Mouse (Mus musculus) forebrain, embryonic 13.5 days (tissue): Measurements from ENCODE around the gene Xpo4. TPM values are rescaled to one million over a fixed set of nuclear protein-coding genes. Genes with fewer than 3 reads are reported as not detected.
A peak's percentile ranks its signal among the peaks of the same experiment; 100 is the strongest.
"Not testable (repeated sequence)": the region's sequence is repeated elsewhere in the genome, so short reads cannot be mapped to it uniquely, and the experiment has no call there.

ENCODE experiments used
- ATAC-seq: fragments of 200-750 bp; cut with Nextera tagmentation; 2 replicates; pipeline ENCODE4 v1.8.0; 2017
- H3K27ac ChIP-seq: fragments of 300-500 bp; sonication (generic); 2 replicates; pipeline ENCODE4 v1.5.1; 2015; ENCODE audit warnings: inconsistent platforms, mild to moderate bottlenecking, moderate library complexity
- H3K27me3 ChIP-seq: fragments of 300-500 bp; sonication (generic); 2 replicates; pipeline ENCODE4 v1.6.1; 2015; ENCODE audit warnings: mild to moderate bottlenecking, inconsistent platforms
- H3K36me3 ChIP-seq: fragments of 300-500 bp; sonication (generic); 2 replicates; pipeline ENCODE4 v1.6.1; 2015; ENCODE audit warnings: mild to moderate bottlenecking, inconsistent platforms; ENCODE audit not compliant: poor library complexity, severe bottlenecking
- H3K4me1 ChIP-seq: fragments of 300-500 bp; sonication (generic); 2 replicates; pipeline ENCODE4 v1.6.1; 2015; ENCODE audit warnings: inconsistent platforms
- H3K4me2 ChIP-seq: fragments of 300-500 bp; sonication (generic); 2 replicates; pipeline ENCODE4 v1.6.1; 2015; ENCODE audit warnings: inconsistent platforms, mild to moderate bottlenecking, moderate library complexity
- H3K4me3 ChIP-seq: fragments of 300-500 bp; sonication (generic); 2 replicates; pipeline ENCODE4 v1.5.1; 2015; ENCODE audit warnings: mild to moderate bottlenecking, inconsistent platforms
- H3K9ac ChIP-seq: fragments of 300-500 bp; sonication (generic); 2 replicates; pipeline ENCODE4 v1.6.1; 2015; ENCODE audit warnings: mild to moderate bottlenecking, inconsistent platforms
- H3K9me3 ChIP-seq: fragments of 300-500 bp; sonication (generic); replicated peaks from 2 replicates; pipeline ENCODE4 v1.6.1; 2016; ENCODE audit warnings: inconsistent platforms
- WGBS: fragments of 180-500 bp; shearing (Covaris S2); methylation state at CpG from one replicate; pipeline ENCODE4 v1.1.7; 2015; 5-methylcytosine and 5-hydroxymethylcytosine counted together
- polyA plus RNA-seq: library from polyadenylated mRNA; unstranded; fragments of >200 nt; fragmentation: Nextera tagmentation; extraction: Ambion mirVana; gene quantifications from 2 replicates; pipeline ENCODE4 v1.2.1, GENCODE M21; 2015

Xpo4 gene
- polyA plus RNA-seq, 1 experiment from 2014 or later: 19.3 TPM

DNA sequence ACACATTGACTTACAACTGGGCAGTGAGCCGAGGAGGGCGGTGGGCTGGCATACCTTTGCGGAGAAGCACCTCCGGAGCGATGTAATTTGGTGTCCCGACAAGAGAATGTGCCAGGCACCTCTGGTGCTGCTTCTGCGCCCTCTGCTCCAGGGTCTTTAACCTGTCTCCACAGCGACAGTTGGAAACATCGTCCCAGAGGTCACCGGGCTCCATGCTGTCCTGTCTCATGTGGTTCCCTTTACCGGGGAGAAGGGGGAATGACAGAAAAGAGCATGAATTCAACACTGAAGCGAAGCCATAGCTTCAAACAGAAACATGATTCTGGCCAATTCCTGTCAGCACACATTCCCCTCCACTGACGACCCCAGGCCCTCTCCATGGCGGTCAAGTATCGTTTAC lies 30.8 kb upstream of the Xpo4 start:
- WGBS: 96% methylated on average over 15 of the region's 15 CpGs
- Histone ChIP-seq H3K4me2 (no peak overlapping the region), H3K9ac (no peak overlapping the region), H3K27me3 (no peaks in the 10 kb centered on the region), H3K9me3 (no peaks in the 10 kb centered on the region), H3K27ac (no peak overlapping the region), H3K4me1 (no peaks in the 10 kb centered on the region), H3K4me3 (no peak overlapping the region), H3K36me3 (peaks cover 66% of the 10 kb centered on the region)
- no peak for ATAC-seq

DNA sequence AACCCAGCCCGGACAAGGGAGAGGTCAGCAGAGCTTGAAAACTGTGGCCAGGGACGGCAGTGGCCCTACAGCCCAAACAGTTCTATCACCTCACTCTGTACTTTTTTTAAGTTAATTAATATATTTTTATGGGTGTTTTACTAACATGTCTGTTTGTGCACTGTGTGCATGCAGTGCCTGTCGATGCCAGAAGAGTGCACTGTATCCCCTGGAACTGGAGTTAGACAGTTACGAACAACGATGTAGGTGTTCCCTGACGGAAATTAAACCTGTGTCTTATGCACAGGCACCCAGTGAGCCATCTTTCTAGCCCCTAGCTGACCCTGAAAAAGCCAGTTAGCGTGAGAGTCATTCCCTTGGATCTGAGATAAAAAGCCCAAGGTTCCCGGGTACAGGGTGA lies 30.3 kb upstream of the Xpo4 start:
- Histone ChIP-seq H3K9me3 (no peaks in the 10 kb centered on the region), H3K4me1 (no peaks in the 10 kb centered on the region), H3K27me3 (no peaks in the 10 kb centered on the region), H3K36me3 (peaks cover 65% of the 10 kb centered on the region), H3K27ac (no peak overlapping the region), H3K4me2 (no peak overlapping the region), H3K9ac (no peak overlapping the region), H3K4me3 (no peak overlapping the region)
- ATAC-seq: no peak
- WGBS: 86% methylated on average over 8 of the region's 8 CpGs

DNA sequence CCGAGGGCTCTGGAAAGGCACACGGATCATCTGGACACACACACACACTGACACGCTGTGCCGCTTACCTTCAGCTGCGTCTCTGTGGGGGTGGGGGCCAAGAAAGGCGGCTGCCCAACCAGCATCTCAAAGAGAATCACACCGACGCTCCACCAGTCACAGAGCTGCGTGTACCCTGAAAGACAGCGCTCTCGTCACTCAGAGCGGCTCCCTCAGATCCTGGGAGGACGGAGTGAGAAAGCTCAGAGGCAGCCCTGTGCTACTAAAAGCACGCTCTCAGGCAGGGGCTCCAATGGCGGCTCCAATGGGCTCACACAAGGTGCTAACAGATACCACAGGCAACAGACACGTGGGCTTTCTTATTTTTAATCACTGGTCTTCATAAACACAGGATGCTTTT lies 29.0 kb upstream of the Xpo4 start:
- WGBS: 82% methylated on average over 16 of the region's 16 CpGs
- Histone ChIP-seq H3K36me3 (peaks cover 56% of the 10 kb centered on the region), H3K4me2 (no peak overlapping the region), H3K4me1 (no peaks in the 10 kb centered on the region), H3K9ac (no peak overlapping the region), H3K27me3 (no peaks in the 10 kb centered on the region), H3K9me3 (no peaks in the 10 kb centered on the region), H3K4me3 (no peak overlapping the region), H3K27ac (no peak overlapping the region)
- ATAC-seq: no peak

DNA sequence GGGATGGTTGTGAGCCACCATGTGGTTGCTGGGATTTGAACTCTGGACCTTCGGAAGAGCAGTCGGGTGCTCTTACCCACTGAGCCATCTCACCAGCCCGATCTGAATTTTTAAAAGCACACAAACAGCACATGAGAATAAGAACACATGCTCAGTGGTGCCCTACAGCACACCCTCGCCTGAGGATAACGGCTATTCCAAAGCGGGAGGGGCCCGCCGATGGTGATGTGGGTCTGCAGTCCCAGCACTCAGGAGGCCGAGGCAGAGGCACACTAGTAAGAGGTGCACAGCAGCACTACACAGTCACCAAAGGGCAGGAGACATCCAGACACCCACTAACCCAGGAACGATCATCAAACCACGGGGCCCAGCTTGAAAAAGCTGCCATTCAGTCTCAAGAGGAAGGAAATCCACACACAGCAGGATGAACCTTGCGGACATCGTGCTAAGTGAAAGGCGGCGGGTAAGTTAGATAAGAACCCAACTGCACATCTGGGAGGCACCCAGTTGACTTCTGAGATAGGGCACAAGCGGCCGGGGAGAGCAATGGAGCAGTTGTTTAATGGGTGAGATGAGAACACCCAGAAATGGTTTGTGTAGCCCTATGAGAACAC lies 27.4 kb upstream of the Xpo4 start:
- Histone ChIP-seq H3K36me3 (peaks cover 50% of the 10 kb centered on the region), H3K4me3 (no peak overlapping the region), H3K27ac (no peak overlapping the region), H3K9me3 (no peaks in the 10 kb centered on the region), H3K9ac (no peak overlapping the region), H3K4me2 (no peak overlapping the region), H3K27me3 (no peaks in the 10 kb centered on the region), H3K4me1 (no peaks in the 10 kb centered on the region)
- 91% methylated on average over 17 of the region's 17 CpGs for WGBS
- ATAC-seq: no peak

DNA sequence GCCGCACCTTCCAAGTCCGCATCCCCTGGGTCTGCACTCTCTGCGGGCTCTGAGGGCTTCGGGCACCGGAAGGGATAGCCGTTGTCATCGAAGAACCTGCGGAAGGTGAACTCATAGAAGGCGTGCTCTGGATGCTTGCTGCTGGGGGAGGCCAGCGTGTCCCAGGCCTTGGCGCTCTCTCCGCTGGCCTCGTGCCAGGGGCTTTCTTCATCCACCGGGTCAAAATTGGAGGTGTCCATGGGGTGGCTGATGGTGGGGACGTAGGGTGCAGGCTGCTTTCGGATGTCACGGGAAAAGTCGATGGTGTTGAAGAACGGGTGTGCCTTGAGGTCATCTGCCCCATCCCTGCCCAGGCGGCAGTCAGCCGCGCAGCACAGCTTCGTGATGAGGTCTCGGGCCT lies 26.1 kb upstream of the Xpo4 start:
- Histone ChIP-seq H3K36me3 (peaks cover 39% of the 10 kb centered on the region), H3K4me1 (no peaks in the 10 kb centered on the region), H3K4me2 (no peak overlapping the region), H3K9me3 (no peaks in the 10 kb centered on the region), H3K27me3 (no peaks in the 10 kb centered on the region), H3K4me3 (no peak overlapping the region), H3K27ac (no peak overlapping the region), H3K9ac (no peak overlapping the region)
- no peak for ATAC-seq
- 97% methylated on average over 24 of the region's 24 CpGs for WGBS

DNA sequence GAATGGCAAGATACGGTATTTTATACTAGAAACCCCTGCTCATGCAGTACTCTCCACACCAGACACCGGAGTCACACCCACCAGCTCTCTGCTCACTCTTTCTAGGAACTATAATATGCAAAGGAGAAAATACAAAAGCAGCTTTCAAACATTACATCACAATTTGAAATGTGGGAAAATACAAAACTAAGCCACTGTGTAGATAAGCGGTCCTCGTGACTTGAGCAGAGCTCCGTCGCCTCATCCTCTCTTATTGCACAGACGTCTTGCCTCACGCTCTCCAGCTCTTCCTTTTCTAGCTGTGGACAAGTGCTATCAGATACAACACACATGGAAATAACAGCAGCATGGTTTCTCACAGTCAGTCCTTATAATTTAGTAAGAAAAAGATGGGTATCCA lies 25.5 kb upstream of the Xpo4 start:
- Histone ChIP-seq H3K9ac (no peak overlapping the region), H3K27ac (no peak overlapping the region), H3K9me3 (no peaks in the 10 kb centered on the region), H3K27me3 (no peaks in the 10 kb centered on the region), H3K4me3 (no peak overlapping the region), H3K36me3 (peaks cover 33% of the 10 kb centered on the region), H3K4me2 (no peak overlapping the region), H3K4me1 (no peaks in the 10 kb centered on the region)
- 96% methylated on average over 8 of the region's 8 CpGs for WGBS
- no peak for ATAC-seq

DNA sequence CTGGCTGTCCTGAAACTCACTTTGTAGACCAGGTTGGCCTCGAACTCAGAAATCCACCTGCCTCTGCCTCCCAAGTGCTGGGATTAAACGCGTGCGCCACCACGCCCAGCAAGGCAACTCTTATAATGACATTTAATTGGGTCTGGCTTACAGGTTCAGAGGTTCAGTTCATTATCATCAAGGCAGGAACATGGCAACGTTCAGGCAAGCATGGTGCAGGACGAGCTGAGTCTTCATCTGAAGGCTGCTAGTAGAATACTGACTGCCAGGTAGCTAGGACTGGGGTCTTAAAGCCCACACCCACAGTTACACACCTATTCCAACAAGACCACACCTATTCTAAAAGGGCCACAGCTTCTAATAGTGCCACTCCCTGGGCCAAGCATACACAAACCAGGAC lies 22.8 kb upstream of the Xpo4 start:
- H3K4me2 ChIP-seq, H3K9me3 ChIP-seq, ATAC-seq, H3K4me1 ChIP-seq, H3K9ac ChIP-seq, H3K27me3 ChIP-seq, H3K4me3 ChIP-seq, H3K27ac ChIP-seq: not testable (repeated sequence)
- H3K36me3 ChIP-seq: peaks cover 12% of the 10 kb centered on the region
- 92% methylated on average over 7 of the region's 7 CpGs for WGBS

DNA sequence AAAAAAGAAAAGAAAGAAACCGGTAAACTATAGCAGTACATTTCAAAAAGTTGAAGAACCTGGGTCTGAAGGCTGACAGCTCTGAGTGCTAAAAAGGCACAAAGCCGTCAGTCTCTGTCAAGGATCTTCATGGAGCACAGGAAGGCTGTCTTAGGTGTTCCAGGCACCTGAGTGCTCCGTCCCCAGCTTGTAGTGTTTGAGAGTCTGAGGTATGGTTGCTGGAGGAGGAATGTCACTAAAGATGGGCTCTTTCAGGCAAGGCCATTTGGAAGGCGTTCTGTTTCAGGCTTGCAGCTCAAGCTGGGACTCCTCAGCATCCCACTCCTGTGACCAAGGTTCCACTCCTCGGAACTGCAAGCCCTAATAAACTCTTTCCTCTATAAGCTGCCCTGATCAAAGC lies 22.2 kb upstream of the Xpo4 start:
- Histone ChIP-seq H3K4me3 (no peak overlapping the region), H3K4me2 (no peak overlapping the region), H3K9me3 (no peaks in the 10 kb centered on the region), H3K9ac (no peak overlapping the region), H3K36me3 (peaks cover 12% of the 10 kb centered on the region), H3K4me1 (no peaks in the 10 kb centered on the region), H3K27ac (no peak overlapping the region), H3K27me3 (no peaks in the 10 kb centered on the region)
- 88% methylated on average over 5 of the region's 5 CpGs for WGBS
- ATAC-seq: no peak

DNA sequence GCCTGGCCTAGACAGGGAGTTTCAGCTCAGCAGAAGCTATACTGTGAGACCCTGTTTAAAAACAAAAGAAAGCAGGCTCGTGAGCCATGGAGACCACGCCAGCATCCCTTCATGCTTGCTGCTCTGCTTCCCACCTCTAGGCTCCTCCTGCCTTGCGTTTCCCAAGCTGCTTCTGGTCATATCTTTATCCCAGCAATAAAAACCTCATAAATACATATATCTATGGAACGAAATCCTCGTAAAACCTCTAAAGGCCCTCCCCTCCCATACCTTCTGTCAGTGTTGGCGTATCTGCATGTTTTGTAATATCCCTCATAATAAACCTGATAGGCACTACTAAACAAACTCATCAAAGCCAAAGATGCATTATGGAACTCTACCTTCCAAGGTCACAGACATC lies 21.4 kb upstream of the Xpo4 start:
- WGBS: 90% methylated on average over 6 of the region's 6 CpGs
- ATAC-seq: no peak

DNA sequence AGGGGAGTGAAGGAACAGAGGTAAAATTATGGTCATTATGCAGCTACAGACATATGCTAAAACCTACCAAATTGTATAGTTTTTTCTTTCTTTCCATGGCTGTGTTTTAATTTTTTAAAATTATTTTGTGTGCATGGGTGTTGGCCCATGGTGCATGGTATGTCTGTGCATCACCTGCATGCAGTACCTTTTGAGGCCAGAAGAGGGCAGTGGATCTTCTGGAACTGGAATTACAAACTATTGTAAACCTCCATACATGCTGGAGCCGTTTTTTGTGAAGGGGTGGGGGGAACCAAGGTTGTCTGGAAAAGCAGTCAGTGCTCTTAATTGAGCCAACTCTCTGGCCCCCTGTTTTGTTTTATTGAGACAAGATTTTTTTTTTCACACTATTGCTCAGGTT lies 19.3 kb upstream of the Xpo4 start:
- no peak overlapping the region for H3K9ac ChIP-seq
- no peak for ATAC-seq
- no peaks in the 10 kb centered on the region for H3K9me3 ChIP-seq
- H3K27me3 ChIP-seq: no peaks in the 10 kb centered on the region
- peaks cover 6% of the 10 kb centered on the region; the same call in 1 of the 2 replicates for H3K36me3 ChIP-seq
- H3K4me2 ChIP-seq: no peak overlapping the region
- H3K4me3 ChIP-seq: no peak overlapping the region
- H3K27ac ChIP-seq: no peak overlapping the region
- 3% methylated on average over 1 of the region's 1 CpGs for WGBS
- no peaks in the 10 kb centered on the region for H3K4me1 ChIP-seq

More for the DNA sequence above, 21.4 kb upstream of the Xpo4 start:
- Histone ChIP-seq H3K9ac (no peak overlapping the region), H3K4me3 (no peak overlapping the region), H3K36me3 (peaks cover 12% of the 10 kb centered on the region), H3K27ac (no peak overlapping the region), H3K4me1 (no peaks in the 10 kb centered on the region), H3K4me2 (no peak overlapping the region), H3K27me3 (no peaks in the 10 kb centered on the region), H3K9me3 (no peaks in the 10 kb centered on the region)

DNA sequence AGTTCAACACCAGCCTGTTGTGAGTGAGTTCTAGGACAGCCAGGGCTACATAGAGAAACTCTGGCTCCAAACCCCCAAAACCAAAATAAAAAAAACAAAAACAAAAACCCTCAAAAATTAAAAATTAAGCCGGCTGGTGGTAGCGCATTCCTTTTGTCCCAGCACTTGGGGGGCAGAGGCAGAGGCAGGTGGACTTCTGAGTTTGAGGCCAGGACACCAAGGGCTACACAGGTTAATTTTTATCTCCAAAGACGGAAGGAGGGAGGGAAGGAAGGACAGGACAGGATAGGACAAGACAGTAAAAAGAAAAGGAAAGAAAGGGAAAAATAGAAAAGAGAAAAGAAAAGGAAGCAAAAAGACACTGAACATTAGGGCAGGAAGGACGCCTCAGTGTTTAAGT lies 17.5 kb upstream of the Xpo4 start:
- no peaks in the 10 kb centered on the region for H3K4me1 ChIP-seq
- no peak overlapping the region for H3K4me3 ChIP-seq
- H3K36me3 ChIP-seq: no peaks in the 10 kb centered on the region
- no peak for ATAC-seq
- H3K27ac ChIP-seq: no peak overlapping the region
- WGBS: 89% methylated on average over 4 of the region's 4 CpGs
- no peak overlapping the region for H3K9ac ChIP-seq
- H3K27me3 ChIP-seq: no peaks in the 10 kb centered on the region
- H3K4me2 ChIP-seq: no peak overlapping the region
- no peaks in the 10 kb centered on the region for H3K9me3 ChIP-seq

DNA sequence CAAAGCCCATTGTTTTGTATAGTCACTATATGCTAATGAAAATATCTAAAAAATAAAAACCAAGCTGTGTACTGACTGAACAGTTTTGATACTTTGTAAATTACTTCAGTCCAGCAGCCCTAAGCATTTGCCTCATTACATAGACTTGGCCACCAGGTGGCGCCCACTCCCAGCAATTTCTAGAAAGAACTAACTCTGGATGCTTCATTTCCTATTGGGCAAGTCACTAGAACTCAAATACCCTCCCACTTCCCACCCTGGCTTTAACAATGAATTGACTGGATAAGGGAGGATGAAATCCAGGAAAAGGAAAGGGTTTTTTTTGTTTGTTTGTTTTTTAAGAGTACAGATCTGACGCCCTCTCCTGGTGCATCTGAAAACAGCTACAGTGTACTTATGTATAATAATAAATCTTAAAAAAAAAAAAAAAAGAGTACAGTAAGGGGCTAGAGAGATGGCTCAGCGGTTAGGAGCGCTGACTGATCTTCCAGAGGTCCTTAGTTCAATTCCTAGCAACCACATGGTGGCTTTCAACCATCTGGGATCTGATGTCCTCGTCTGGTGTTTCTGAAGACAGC lies 14.8 kb upstream of the Xpo4 start:
- 36% methylated on average over 5 of the region's 5 CpGs for WGBS
- H3K9ac ChIP-seq: no peak overlapping the region
- no peak overlapping the region for H3K4me2 ChIP-seq
- H3K4me1 ChIP-seq: no peaks in the 10 kb centered on the region; the same call in 1 of the 2 replicates
- peak; percentile 82 for ATAC-seq
- no peaks in the 10 kb centered on the region for H3K27me3 ChIP-seq
- no peaks in the 10 kb centered on the region for H3K36me3 ChIP-seq
- H3K4me3 ChIP-seq: no peak overlapping the region
- no peak overlapping the region for H3K27ac ChIP-seq
- H3K9me3 ChIP-seq: no peaks in the 10 kb centered on the region

DNA sequence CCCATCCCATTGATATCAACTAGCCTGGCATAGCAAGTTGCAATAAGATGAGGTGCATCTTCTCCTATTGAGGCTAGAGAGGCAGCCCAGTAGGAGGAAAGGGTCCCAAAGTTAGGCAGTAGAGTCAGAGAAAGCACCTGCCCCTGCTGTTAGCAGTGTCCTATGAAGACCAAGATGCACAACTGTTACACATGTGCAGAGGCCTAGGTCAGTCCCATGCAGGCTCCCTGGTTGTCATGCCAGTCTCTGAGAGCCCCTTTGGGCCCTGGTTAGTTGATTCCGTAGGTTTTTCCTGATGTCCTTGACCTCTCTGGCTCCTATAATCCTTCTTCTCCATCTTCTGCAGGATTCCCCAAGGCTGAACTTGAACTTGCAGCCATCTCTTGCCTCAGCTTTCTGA lies 14.3 kb upstream of the Xpo4 start:
- H3K4me3 ChIP-seq: no peak overlapping the region
- H3K4me1 ChIP-seq: no peaks in the 10 kb centered on the region; the same call in 1 of the 2 replicates
- no peak overlapping the region for H3K9ac ChIP-seq
- H3K9me3 ChIP-seq: no peaks in the 10 kb centered on the region
- no peak overlapping the region for H3K4me2 ChIP-seq
- no peaks in the 10 kb centered on the region for H3K36me3 ChIP-seq
- WGBS: 27% methylated on average over 1 of the region's 1 CpGs
- H3K27ac ChIP-seq: no peak overlapping the region
- H3K27me3 ChIP-seq: no peaks in the 10 kb centered on the region
- peak; percentile 50 for ATAC-seq
